In the genomic region with DNA sequence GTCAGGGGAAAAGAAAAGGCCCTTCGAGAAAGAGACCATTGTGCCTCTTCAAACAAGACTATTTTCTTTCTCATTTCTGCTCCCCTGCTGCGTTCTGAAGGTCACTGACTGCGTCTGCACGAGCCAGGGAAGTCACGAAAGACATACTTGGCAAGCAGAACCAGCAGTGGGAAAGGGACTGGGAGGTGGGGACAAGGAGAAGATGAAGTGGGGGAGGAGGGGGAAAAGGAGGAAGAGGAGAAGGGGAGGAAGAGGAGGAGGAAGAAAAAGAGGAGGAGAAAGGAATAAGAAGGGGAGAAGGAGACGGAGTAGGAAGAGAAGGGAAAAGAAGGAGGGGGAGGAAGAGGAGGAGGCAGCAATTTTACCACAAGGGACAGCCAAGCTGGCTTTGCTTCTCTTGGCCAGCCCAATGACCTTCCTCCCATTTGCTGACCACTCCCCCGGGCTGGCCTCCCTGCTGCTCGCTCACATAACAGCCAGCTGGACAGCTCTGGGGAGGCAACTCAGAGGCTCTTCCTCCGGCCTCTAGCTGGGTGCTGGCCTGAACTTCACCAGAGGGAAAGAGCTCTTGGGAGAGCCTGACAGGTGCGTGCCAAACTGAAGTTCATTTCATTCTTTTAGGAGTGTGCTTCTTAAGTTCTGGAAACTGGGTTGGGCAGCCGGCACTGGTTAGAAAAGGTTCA, we compare ENCODE assay signal across 8 mouse cellular contexts. TPM values are rescaled to one million over a fixed set of nuclear protein-coding genes. Genes with fewer than 3 reads are reported as not detected.
DNase-seq lines count a peak whose midpoint lies in the region; ATAC-seq lines count a peak whose summit lies in the region.

TSS of gene Sod3 (plus strand) at position 324 of the 683 bp plus-strand sequence.

- no peak for ATAC-seq in cerebellum, adult (ENCODE audit: insufficient number of reproducible peaks, low FRiP score, low TSS enrichment)

- DNase-seq in cerebellum, postnatal 36 days: peak; percentile 6 to 34
- peak; percentile 85 for DNase-seq in adrenal gland, adult 8-10 months
- DNase-seq in heart, adult 18-20 months: peak; percentile 83 to 92
- DNase-seq in kidney, postnatal 14 days: peak; percentile 86
- DNase-seq in ovary, postnatal 14 days (ENCODE audit: low spot score): peak; percentile 56
- DNase-seq in spleen, adult 12 weeks (ENCODE audit: low spot score): no peak
- DNase-seq in layer of hippocampus, postnatal 36 days: no peak

RNA-seq across cellular contexts. Expression of gene Sod3, which starts in this region (rescaled TPM):
- total RNA-seq in adrenal gland, adult 8-10 months (2022): 100 to 1,000 TPM; 166 to 277 (median 208) TPM
- total RNA-seq in heart, adult 18-20 months (2021): 10 to 100 TPM; 14.6 to 15.8 TPM
- total RNA-seq in layer of hippocampus, postnatal 36 days (2021): 1 to 10 TPM; 4.8 to 5.7 TPM

Comparison
In these comparisons a context has a peak if more than half of its experiments do, and no peak if none do; other contexts are left out.
1. RNA of gene Sod3 (total RNA-seq): 166 to 277 TPM in adrenal gland, adult 8-10 months; 14.6 to 15.8 TPM in heart, adult 18-20 months and 4.8 to 5.7 TPM in layer of hippocampus, postnatal 36 days; every median in the first group is over 4 times any median in the second.
2. DNase-seq: peak in cerebellum, postnatal 36 days (2 of 2), adrenal gland, adult 8-10 months (single experiment), heart, adult 18-20 months (2 of 2), kidney, postnatal 14 days (single experiment) and ovary, postnatal 14 days (single experiment); none in spleen, adult 12 weeks (single experiment) and layer of hippocampus, postnatal 36 days (0 of 2).